Mouse (Mus musculus): ENCODE measurements around the gene Camkv.

DNA sequence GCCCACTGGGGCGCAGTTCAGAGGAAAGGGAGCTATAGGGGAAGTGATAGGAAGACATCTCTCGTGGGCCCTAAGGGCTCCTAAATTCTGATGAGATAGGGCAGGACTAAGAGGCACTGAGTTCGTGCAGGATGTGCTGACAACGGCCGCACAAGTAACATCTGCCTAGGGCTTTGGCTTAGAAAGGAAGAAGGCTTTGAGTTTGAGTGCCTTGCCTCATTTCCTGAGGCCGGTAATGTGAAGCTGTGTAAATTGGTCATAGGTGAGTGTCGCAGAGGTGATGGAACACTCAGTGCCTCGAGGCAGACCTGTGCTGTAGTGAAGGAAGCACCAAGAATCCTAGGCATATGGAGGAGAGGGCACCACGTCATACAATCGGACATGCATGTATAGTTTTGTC lies 31.2 kb downstream of the Camkv start:
- TF ChIP-seq MAFK (IDR thresholded peaks at IDR 0.05; ENCODE audit: insufficient read depth, low read depth, low read length) = no peak
- no peak for TF ChIP-seq HCFC1 (IDR thresholded peaks at IDR 0.05; ENCODE audit: borderline replicate concordance, insufficient read depth, low read length)
